Mouse (Mus musculus) G1E (cell line): ENCODE measurements around the gene Krt19. TPM values are rescaled to one million over a fixed set of nuclear protein-coding genes. Genes with fewer than 3 reads are reported as not detected.

Experiments
- ATAC-seq: 2 replicates; pipeline ENCODE4 v1.8.0; 2016; ENCODE audit warnings: mild to moderate bottlenecking; ENCODE audit not compliant: insufficient number of reproducible peaks, poor library complexity, low FRiP score, severe bottlenecking; ENCODE audit errors: extremely low read depth
- DNase-seq: peaks from one replicate; pipeline ENCODE4 v3.0.0; 2012; ENCODE audit warnings: low spot score
- H3K27me3 ChIP-seq: 2 replicates; pipeline ENCODE4 v1.6.1; 2012; ENCODE audit warnings: mild to moderate bottlenecking, low read length, inconsistent platforms; ENCODE audit not compliant: insufficient read depth
- H3K36me3 ChIP-seq: replicated peaks from 2 replicates; pipeline ENCODE3; 2012; ENCODE audit warnings: mild to moderate bottlenecking, inconsistent platforms
- H3K4me1 ChIP-seq: 2 replicates; pipeline ENCODE4 v1.6.1; 2012; ENCODE audit warnings: low read depth, low read length, inconsistent platforms, mixed read lengths; ENCODE audit not compliant: insufficient read depth
- H3K4me3 ChIP-seq: 2 replicates; pipeline ENCODE4 v1.5.1; 2012; ENCODE audit warnings: low read depth, mild to moderate bottlenecking, inconsistent platforms, low read length, moderate library complexity, mixed read lengths
- H3K9me3 ChIP-seq: replicated peaks from 2 replicates; pipeline ENCODE4 v1.6.1; 2012; ENCODE audit warnings: inconsistent platforms
- CTCF ChIP-seq: IDR thresholded peaks from 2 replicates; pipeline ENCODE4 v1.5.1; 2012; ENCODE audit warnings: low read depth, low read length, inconsistent platforms, mixed read lengths
- GATA1 ChIP-seq: IDR thresholded peaks from 2 replicates; pipeline ENCODE4 v1.6.1; 2012; ENCODE audit warnings: borderline replicate concordance, low read length, inconsistent platforms, mixed read lengths
- GATA2 ChIP-seq: IDR thresholded peaks from 2 replicates; pipeline ENCODE4 v1.6.1; 2012; ENCODE audit warnings: low read depth, low read length, inconsistent platforms, borderline replicate concordance
- POLR2AphosphoS5 ChIP-seq: IDR thresholded peaks from 2 replicates; pipeline ENCODE4 v1.6.1; 2012; ENCODE audit warnings: low read depth, low read length, inconsistent platforms; ENCODE audit not compliant: insufficient replicate concordance
- TAL1 ChIP-seq: conservative IDR thresholded peaks from 2 replicates; pipeline ENCODE4 v1.6.1; 2012; ENCODE audit warnings: low read depth, low read length, inconsistent platforms, mixed read lengths
- polyA plus RNA-seq: library from polyadenylated mRNA; stranded (reverse); fragments of >175 nt; gene quantifications from 2 replicates; pipeline ENCODE4 v1.2.3, GENCODE M21; 2012
- total RNA-seq, 2 experiments: library from RNA; stranded (forward) in 1 of 2; stranded (reverse) in 1 of 2; fragments of 200-1000 nt in 1 of 2; fragments of >200 nt in 1 of 2; fragmentation: Nextera tagmentation in 1 of 2; gene quantifications; 2 replicates each; pipeline ENCODE4 v1.2.3; 2014 to 2017

The Krt19 gene
- total RNA-seq (2014; fragmentation: Nextera tagmentation): not detected in 2 replicates
- not detected in 2 replicates for total RNA-seq (2017)
- polyA plus RNA-seq: not detected in 2 replicates

- Histone ChIP-seq H3K27me3 (no peaks in the 10 kb centered on the region), H3K9me3 (peaks cover 71% of the 10 kb centered on the region), H3K4me3 (no peak within 1 kb of the TSS), H3K4me1 (no peaks in the 10 kb centered on the region), H3K36me3 (no peaks in the 10 kb centered on the region)
- TF ChIP-seq POLR2AphosphoS5 (no peak), CTCF (no peak)
- DNase-seq (no peak), ATAC-seq (no peak)
These were observed at the start of gene Krt19 for GRCm38 (mm10) chr11:100148615-100149330. Krt19 (minus strand) TSS chr11:100148665.

GRCm38 (mm10) chr11:100192992-100193391 lies 44.5 kb upstream of the Krt19 start, which contains the start of gene Krt9:
Krt9 (minus strand) TSS chr11:100193246.
- ATAC-seq (no peak), DNase-seq (no peak)
- Histone ChIP-seq H3K36me3 (no peaks in the 10 kb centered on the region), H3K4me1 (no peaks in the 10 kb centered on the region), H3K4me3 (no peak within 1 kb of the TSS), H3K27me3 (no peaks in the 10 kb centered on the region), H3K9me3 (peaks cover 71% of the 10 kb centered on the region)
- TF ChIP-seq TAL1: no peak
- no peak for TF ChIP-seq CTCF
- TF ChIP-seq POLR2AphosphoS5: no peak
- TF ChIP-seq GATA2: no peak
- no peak for TF ChIP-seq GATA1

- TF ChIP-seq CTCF (no peak), TAL1 (no peak), POLR2AphosphoS5 (no peak), GATA2 (no peak), GATA1 (no peak)
- Histone ChIP-seq H3K27me3 (no peaks in the 10 kb centered on the region), H3K4me3 (no peak overlapping the region), H3K4me1 (no peaks in the 10 kb centered on the region), H3K36me3 (no peaks in the 10 kb centered on the region), H3K9me3 (peaks cover 64% of the 10 kb centered on the region)
- DNase-seq (no peak), ATAC-seq (no peak)
These were observed 43.4 kb upstream of the Krt19 start for GRCm38 (mm10) chr11:100191820-100192219.

DNA sequence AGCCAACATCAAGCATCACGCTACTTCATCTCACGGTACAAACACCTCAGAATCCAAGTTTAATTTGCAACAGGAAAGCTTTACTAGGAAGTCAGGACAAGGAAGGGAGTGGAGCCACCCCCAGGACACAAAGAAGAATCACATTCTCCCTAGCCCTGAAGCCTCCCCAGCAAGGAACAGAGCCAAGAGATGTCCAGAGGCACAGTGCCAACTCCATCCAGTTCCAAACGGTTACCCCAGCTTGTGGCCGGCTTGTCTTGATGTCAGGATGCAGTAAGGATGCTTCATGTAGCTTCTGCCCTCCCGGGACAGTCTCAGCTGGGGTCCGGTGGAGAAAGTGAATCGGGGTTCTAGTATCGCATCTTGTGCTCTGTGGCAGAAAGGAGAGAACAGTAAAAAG lies 38.3 kb upstream of the Krt19 start:
- H3K4me1 ChIP-seq: no peaks in the 10 kb centered on the region
- H3K27me3 ChIP-seq: no peaks in the 10 kb centered on the region
- H3K36me3 ChIP-seq: no peaks in the 10 kb centered on the region
- DNase-seq (no peak), ATAC-seq (no peak)
- H3K9me3 ChIP-seq: peaks cover 71% of the 10 kb centered on the region
- no peak overlapping the region for H3K4me3 ChIP-seq
- no peak for TF ChIP-seq POLR2AphosphoS5
- TF ChIP-seq GATA2: no peak
- no peak for TF ChIP-seq CTCF
- no peak for TF ChIP-seq GATA1
- TF ChIP-seq TAL1: no peak

GRCm38 (mm10) chr11:100181725-100182124 lies 33.3 kb upstream of the Krt19 start:
- H3K9me3 ChIP-seq: peaks cover 71% of the 10 kb centered on the region
- H3K27me3 ChIP-seq: no peaks in the 10 kb centered on the region
- DNase-seq (no peak), ATAC-seq (no peak)
- no peak for TF ChIP-seq GATA1
- TF ChIP-seq POLR2AphosphoS5: no peak
- TF ChIP-seq TAL1: no peak
- no peak for TF ChIP-seq GATA2
- TF ChIP-seq CTCF: no peak
- H3K4me1 ChIP-seq: no peaks in the 10 kb centered on the region
- no peak overlapping the region for H3K4me3 ChIP-seq
- H3K36me3 ChIP-seq: no peaks in the 10 kb centered on the region

GRCm38 (mm10) chr11:100179260-100179659 lies 30.8 kb upstream of the Krt19 start:
- no peak for DNase-seq
- Histone ChIP-seq H3K27me3 (no peaks in the 10 kb centered on the region), H3K9me3 (peaks cover 73% of the 10 kb centered on the region), H3K4me3 (no peak overlapping the region), H3K4me1 (no peaks in the 10 kb centered on the region), H3K36me3 (no peaks in the 10 kb centered on the region)
- no peak for ATAC-seq
- TF ChIP-seq GATA2 (no peak), CTCF (no peak), GATA1 (no peak), POLR2AphosphoS5 (no peak), TAL1 (no peak)
